Mouse (Mus musculus) frontal cortex, postnatal 14 days (tissue): Measurements from ENCODE around the gene Tnfrsf1a.
"Not testable (repeated sequence)": the region's sequence is repeated elsewhere in the genome, so short reads cannot be mapped to it uniquely, and the experiment has no call there.

ENCODE experiments used
- DNase-seq, 2 experiments: peaks; one replicate each; pipeline ENCODE4 v3.0.0; 2022; ENCODE audit warnings: low spot score in 2 of 2

Tnfrsf1a gene

DNA sequence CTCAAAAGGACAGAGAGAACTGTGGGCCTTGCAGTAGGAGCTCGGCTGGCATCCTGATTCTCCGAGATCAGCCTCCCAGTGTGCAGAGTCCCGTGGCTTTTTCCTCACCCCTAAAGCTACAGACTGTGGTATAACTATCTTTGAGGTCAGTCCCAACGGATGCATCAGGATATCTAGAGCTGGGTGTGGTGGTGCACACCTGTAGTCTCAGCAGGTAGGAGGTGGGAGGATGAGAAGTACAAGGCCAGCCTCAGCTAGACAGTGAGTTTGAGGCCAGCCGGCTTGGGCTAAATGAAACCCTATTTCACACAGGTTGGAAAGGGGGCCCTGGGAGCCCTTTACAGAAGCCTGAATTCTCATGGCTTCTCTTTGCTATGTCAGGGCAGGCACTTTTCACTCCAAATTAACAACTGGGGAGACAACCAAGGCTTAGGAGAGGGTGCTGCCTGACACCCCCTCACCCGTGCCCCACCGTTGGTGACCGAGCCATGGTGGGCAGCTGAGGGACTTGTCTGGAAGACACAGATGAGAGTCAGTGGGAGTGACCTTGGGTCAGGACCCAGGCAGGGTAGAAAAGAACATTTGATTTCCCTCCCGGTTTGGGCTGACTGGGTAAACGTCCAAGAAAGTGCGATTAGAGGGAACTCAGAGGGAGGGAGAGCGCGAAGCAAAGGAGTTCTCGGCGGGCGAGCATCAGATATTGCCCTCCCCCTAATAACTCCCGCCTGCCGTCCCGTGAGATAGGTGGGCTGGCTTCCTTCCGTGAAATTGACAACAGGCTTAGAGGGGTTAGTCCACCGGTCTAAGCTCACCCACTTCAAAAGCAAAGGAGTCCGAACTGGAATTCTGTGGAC, at the start of gene Tnfrsf1a:
Gene Tnfrsf1a (plus strand): TSS at position 642 of the 854 bp plus-strand sequence.
- no peak for DNase-seq

DNA sequence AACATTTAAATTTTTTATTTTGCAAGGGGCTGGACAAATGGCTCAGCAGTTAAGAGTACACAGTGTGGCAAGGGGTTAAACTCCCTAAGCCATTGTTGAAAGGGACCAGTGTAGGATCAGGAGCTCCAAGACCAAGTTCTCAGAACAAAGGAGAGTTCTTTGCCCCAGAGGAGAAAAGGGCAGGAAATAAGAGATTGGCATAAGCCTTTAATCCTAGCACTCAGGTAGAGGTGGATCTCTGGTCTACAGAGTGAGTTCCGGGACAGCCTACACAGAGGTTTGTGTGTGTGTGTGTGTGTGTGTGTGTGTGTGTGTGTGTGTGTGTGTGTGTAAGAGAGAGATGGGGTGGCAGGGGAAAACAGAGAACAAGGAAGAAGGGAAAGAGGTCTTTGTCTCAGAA, 48.2 kb upstream of the Tnfrsf1a start:
- DNase-seq, result no peak

GRCm38 (mm10) chr6:125302231-125302982, 46.8 kb upstream of the Tnfrsf1a start:
- DNase-seq, result no peak

DNA sequence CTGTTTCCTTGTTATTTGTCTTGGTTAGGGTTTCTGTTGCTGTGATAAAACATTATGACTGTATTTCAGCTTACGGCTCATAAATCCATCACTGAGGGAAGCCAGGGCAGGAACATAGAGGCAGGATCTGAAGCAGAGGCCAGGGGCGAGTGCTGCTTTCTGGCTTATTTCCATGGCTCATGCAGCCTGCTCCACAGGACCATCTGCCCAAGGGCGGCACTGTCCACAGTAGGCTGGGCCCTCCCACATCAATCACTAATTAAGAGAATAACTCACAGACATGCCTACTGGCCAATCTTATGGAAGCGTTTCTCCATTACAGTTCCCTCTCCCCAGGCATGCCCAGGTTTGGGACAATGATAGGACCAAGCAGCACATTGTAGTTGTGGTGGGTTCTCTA, 45.9 kb upstream of the Tnfrsf1a start:
- DNase-seq, result no peak

GRCm38 (mm10) chr6:125304408-125304807, 44.8 kb upstream of the Tnfrsf1a start:
- DNase-seq, result not testable (repeated sequence)

GRCm38 (mm10) chr6:125305465-125305864, 43.7 kb upstream of the Tnfrsf1a start:
- no peak for DNase-seq

DNA sequence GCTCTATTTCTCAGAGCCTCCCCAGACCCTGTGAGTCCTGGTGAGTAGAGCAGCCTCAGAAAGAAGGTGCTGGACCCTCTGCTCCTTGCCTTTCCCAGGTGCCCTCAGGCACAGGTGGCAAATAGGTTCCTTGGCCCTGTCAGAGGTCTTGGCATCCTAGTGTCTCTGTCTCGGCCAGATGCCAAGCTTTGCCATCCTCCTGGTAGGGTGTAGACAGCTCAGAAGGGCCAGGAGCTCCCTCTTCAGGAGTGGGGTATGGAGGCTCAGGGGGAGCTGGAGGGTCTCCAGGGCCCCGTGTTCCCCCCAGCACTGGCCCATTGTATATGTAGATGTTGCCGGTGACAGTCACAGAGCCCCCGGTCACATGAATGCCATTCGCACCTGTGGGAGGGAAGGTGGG, 42.1 kb upstream of the Tnfrsf1a start:
- DNase-seq, result no peak

DNA sequence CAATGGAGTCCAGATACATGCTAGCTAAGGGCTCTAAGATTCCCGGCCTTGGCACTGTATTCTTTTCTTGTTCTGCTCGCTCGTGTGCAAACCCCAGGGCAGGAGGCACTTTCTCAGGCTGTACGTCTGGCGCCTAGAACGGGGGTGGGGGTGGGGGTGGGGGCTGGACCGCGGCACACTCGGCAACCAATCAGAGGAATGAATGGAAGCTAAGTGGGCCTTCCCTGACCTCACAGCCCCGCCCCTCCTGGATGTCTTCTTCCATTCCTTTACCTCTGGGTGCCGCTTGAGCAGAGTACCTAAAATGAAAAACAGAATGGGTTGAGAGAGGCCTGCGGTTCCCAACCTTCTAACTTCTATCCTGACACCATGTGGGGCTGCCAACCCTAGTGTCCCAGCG, 40.2 kb upstream of the Tnfrsf1a start:
- DNase-seq, result no peak

DNA sequence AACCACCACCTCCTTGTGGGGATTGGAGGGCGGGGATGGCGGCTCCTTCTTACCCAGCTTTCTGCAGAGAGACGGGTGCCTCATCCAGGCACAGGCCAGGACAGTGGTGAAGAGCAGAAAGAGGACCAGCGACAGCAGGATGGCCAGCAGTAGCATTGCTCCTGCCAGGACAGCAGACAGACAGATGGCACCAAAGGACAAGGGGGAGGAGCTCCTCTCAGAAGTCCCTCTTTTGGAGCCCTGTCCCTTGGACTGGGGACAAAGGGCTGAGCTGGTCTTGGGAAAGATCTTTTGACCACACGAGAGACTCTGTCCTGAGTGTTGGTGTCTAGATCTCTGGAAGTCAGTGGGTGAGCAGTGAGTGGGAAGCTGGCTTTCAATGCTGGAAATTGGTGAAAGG, 39.8 kb upstream of the Tnfrsf1a start:
- DNase-seq, result no peak

DNA sequence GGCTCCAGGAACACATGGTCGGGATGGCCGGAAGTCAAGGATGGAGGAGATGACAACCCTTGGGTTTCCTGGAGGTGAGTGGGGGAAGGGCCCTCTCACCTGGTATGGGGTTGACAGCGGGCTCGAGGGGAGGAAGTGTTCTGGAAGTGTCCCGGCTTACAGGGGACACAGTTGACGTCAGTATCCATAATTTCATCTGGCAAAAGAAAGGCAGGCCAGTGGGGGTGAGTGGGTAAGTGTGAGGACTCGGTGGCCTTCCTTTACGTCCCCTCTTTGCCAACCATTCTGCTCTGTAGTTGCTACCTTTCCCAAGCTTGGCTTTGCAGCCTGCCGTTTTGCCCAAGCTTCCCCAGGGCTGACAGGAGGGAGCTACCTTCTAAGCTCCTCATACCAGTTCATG, 37.0 kb upstream of the Tnfrsf1a start:
- DNase-seq, result no peak

DNA sequence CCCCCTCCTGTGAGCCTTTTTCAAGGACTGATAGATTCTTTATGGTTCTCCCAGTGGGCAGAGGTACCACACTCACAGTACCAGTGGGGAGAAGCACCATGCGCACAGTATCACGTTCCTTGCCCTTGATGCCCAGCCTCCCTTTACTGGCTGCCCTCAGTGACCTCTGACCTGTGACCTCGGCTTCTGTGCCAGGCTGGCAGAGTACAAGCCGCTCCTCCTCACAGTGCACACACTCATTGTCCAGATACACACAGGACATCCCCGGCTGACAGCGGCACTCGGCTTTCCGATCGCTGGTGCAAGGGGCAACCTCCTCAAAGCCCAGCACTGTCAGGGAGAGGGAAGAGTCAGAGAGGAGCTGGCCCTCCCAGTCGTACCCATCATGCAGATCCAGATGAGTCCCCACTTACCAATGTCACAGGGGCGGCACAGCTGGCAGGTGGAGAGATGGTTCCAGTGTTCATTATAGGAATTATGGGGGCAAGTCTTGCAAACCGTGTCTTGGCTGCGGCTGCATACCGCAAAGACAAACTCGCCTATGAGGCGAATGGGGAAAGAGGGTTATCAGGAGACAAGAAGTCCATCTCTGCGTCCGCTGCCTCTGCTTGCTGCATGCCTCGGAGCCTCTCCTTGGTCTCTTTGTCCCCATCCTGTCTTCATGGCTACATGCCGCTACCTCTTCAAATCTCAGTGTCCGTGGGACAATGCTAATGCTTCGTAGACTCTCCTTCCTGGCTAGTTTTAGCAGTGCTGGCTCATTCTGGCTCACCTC, 36.4 kb upstream of the Tnfrsf1a start:
- no peak for DNase-seq

DNA sequence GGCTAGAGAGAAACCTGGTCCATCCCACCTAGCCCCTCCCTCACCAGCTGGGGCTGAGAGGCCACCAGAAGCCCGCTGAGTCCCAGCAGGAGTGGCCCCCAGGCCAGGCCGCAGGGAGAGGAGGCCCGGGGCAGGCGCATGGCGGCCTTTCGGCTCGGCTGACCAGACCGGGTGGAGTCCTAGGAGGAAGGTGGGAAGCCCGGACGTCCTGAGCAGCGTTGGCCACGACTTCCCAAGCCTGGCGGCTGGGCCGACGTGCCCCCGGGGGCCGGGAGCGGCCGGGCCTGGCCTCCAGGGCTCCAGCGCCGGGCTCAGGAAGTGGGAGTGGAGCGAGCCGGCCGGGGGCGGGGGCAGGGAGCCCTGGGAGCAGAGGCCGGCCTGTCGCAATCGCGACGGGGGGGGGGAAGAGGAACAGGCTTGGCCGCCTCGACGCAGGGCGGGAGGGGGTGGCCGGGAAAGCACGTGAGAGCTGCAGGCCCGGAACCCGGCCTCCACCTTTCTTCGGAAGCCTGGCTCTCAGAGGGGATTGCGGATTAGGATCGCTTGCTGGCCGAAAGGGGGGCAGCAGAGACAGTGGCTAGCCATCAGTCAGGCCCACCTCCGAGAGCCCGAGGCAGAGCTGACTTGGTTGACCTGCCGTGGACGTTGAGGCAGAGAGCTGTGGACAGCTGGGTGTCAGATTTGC, 35.5 kb upstream of the Tnfrsf1a start, which contains the start of gene Ltbr:
Gene Ltbr (minus strand): TSS at position 340 of the 685 bp plus-strand sequence.
- peak in 1 of 2 experiments; percentile 31 for DNase-seq

DNA sequence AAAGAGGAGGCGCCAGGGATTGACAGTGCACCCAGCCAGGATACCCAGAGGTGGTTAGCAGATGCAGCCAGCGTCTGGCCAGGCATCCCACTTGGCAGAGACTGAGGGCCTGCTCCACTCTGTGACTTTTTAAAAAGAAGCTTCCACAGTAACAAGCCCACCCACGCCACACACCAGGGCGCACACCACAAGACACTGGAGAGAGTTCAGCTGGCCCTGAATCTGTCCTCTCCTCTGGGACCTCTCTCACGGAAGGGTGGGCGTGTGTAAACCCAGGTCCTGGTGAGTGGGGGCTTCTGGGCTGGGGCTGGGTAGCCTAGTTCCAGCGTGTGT, 35.0 kb upstream of the Tnfrsf1a start:
- DNase-seq, result no peak

- DNase-seq, result no peak
Observed at GRCm38 (mm10) chr6:125314746-125315145, 34.4 kb upstream of the Tnfrsf1a start.

GRCm38 (mm10) chr6:125317077-125317476, 32.1 kb upstream of the Tnfrsf1a start:
- DNase-seq, result no peak

DNA sequence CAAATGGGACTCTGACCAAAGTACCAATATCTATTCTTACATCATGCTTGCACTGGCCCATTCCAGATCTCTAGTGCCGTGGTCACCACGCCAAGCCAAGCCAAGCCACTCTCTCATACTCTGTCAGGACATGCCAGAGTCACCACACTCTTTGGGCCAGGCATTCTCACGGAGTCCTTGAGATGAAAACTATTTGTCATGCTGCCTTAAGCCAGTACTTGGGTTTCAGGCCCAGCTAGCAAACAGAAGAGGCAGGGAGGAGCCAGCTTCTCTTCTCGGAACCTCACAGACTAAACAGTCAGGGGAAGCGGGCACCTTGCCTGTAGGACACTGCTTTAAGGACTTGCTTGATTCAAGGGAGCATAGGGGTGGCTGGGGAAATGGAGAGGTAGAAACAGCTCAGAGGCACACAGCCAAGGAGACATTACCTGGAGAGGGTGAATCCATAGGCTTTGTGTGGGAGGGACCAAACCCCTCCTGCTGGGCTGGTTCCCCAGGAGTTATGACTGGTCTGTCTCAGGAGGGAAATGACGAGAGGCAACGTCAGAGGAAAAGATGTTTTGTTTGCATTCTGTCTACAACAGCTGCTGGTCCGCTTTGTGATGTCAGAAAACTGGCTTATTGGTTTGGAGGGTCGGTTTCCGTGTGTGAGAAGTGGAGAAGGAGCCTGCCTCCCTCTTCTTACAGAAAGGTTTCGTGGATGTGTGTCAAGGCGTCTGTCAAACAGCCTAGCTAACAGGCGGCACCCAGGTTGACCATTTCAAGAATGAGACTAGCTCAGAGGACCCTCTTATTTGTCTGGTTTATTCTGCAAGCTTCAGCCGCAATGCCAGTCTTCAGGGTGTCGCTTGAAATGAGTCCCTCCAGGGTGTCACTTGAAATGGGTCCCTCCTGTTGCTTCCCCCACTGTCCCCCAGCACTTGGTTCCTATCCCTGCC, 29.9 kb upstream of the Tnfrsf1a start:
- no peak for DNase-seq

DNA sequence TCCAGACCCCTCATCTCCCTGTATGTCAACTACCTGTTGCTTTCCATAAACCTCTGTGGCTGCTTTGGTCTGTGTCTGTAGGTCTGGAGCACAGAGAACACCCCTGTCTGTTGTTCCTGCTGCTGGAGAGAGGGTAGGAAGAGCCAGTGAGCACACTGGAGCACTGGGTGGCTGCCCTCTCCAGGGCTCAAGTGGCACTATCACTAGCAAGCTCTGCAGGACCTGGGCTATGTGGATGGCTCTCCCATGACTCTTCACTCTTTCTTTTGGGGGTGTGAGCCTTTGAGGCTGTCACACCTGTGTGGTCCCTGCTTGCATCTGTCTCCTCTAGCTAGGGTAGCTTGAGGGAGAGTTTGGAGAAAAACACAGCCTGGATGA, 29.3 kb upstream of the Tnfrsf1a start:
- DNase-seq, result no peak

GRCm38 (mm10) chr6:125320323-125320722, 28.8 kb upstream of the Tnfrsf1a start, which contains the start of gene Scnn1a:
Gene Scnn1a, plus strand, starts transcription at chr6:125320659.
- DNase-seq, result no peak

- DNase-seq, result no peak
Observed at GRCm38 (mm10) chr6:125321114-125321855, 27.9 kb upstream of the Tnfrsf1a start.

DNA sequence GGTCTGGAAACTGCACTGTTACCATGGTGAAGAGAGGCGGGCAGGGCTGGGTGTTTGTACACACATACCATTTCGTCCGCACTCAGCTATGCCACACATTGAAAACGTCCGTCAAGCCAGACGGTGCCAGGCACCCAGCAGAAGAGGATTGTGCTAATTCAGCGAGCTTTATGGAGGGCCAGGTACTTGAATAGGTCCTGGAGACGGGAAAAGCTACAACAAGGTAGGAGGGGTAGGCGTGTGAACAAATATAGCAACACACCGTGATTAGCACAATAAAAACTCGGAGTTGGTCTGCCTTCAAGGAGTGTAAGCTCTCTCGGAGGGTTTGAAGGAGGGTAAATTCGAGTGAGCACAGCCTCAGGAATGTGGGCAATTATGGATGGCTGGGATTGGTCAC, 26.4 kb upstream of the Tnfrsf1a start:
- DNase-seq, result no peak
